Mouse (Mus musculus) ovary, adult 10 weeks (tissue): ENCODE results near the gene Cldn24. TPM values are rescaled to one million over a fixed set of nuclear protein-coding genes. Genes with fewer than 3 reads are reported as not detected.

ENCODE experiments used
- polyA plus RNA-seq: library from polyadenylated mRNA; stranded (reverse); fragments of 350-450 nt; fragmentation: Illumina TruSeq; extraction: RNeasy Lipid Tissue Mini Kit (QIAGEN cat#74804); gene quantifications from one replicate; pipeline ENCODE4 v1.2.3, GENCODE M21; 2014

The Cldn24 gene
- polyA plus RNA-seq: not detected

GRCm38 (mm10) chr8:47821843-47822242 is at the start of gene Cldn24:
Cldn24 (plus strand) TSS chr8:47822143.

GRCm38 (mm10) chr8:47824182-47824581 is 2.2 kb downstream of the Cldn24 start, which contains the start of gene Cldn22:
Cldn22 (plus strand) TSS chr8:47824482.

Other genes starting within 250 kb of the Cldn24 start
- 20.7 TPM for gene Ing2, start 146.6 kb upstream of the Cldn24 start, polyA plus RNA-seq
- 26.0 TPM for gene Cdkn2aip, start 108.2 kb upstream of the Cldn24 start, polyA plus RNA-seq
- 2.0 TPM for gene Cldn22, start 2.3 kb downstream of the Cldn24 start, polyA plus RNA-seq
- 37.0 TPM for gene Wwc2, start 168.8 kb downstream of the Cldn24 start, polyA plus RNA-seq